Mouse (Mus musculus) cerebellum, adult 18-20 months (tissue): ENCODE data around the gene D17H6S53E.

Experiments used
- DNase-seq, 2 experiments: peaks; one replicate each; pipeline ENCODE4 v3.0.0; 2021

Gene D17H6S53E

GRCm38 (mm10) chr17:35133517-35133916 is 7.3 kb downstream of the D17H6S53E start:
- DNase-seq, result no peak

- DNase-seq, result peak; percentile 91 to 96
Measured at GRCm38 (mm10) chr17:35134801-35135590, 8.8 kb downstream of the D17H6S53E start, which contains the start of gene Bag6. Gene Bag6, plus strand, starts transcription at chr17:35135178.

- DNase-seq, result peak in 1 of 2 experiments; percentile 55
Measured at GRCm38 (mm10) chr17:35135591-35136320, 9.6 kb downstream of the D17H6S53E start.

- no peak for DNase-seq
Measured at GRCm38 (mm10) chr17:35139269-35139668, 13.1 kb downstream of the D17H6S53E start.

- no peak for DNase-seq
Measured at GRCm38 (mm10) chr17:35140490-35140996, 14.4 kb downstream of the D17H6S53E start.

- no peak for DNase-seq
Measured at GRCm38 (mm10) chr17:35141971-35142370, 15.8 kb downstream of the D17H6S53E start.

- no peak for DNase-seq
Measured at GRCm38 (mm10) chr17:35146139-35146538, 20.0 kb downstream of the D17H6S53E start.

GRCm38 (mm10) chr17:35147348-35147747 is 21.2 kb downstream of the D17H6S53E start:
- DNase-seq, result no peak

GRCm38 (mm10) chr17:35147922-35148639 is 21.9 kb downstream of the D17H6S53E start:
- no peak for DNase-seq

GRCm38 (mm10) chr17:35152121-35152520 is 25.9 kb downstream of the D17H6S53E start:
- no peak for DNase-seq

- no peak for DNase-seq
Measured at GRCm38 (mm10) chr17:35153077-35153476, 26.9 kb downstream of the D17H6S53E start.

GRCm38 (mm10) chr17:35153931-35154330 is 27.8 kb downstream of the D17H6S53E start:
- no peak for DNase-seq

- no peak for DNase-seq
Measured at GRCm38 (mm10) chr17:35154616-35155015, 28.4 kb downstream of the D17H6S53E start.

GRCm38 (mm10) chr17:35155451-35155850 is 29.3 kb downstream of the D17H6S53E start:
- DNase-seq, result no peak

- no peak for DNase-seq
Measured at GRCm38 (mm10) chr17:35156461-35157200, 30.5 kb downstream of the D17H6S53E start.

- DNase-seq, result no peak
Measured at GRCm38 (mm10) chr17:35157254-35157653, 31.1 kb downstream of the D17H6S53E start.

GRCm38 (mm10) chr17:35157661-35158175 is 31.5 kb downstream of the D17H6S53E start:
- no peak for DNase-seq

GRCm38 (mm10) chr17:35158850-35159593 is 32.8 kb downstream of the D17H6S53E start:
- peak in 1 of 2 experiments; percentile 2 for DNase-seq

- no peak for DNase-seq
Measured at GRCm38 (mm10) chr17:35159638-35160037, 33.5 kb downstream of the D17H6S53E start.

- DNase-seq, result no peak
Measured at GRCm38 (mm10) chr17:35161421-35161820, 35.2 kb downstream of the D17H6S53E start.

GRCm38 (mm10) chr17:35162121-35162520 is 35.9 kb downstream of the D17H6S53E start:
- no peak for DNase-seq
